Mouse (Mus musculus): ENCODE data around the gene Tgfbi.
A peak's percentile ranks its signal among the peaks of the same experiment; 100 is the strongest.

The Tgfbi gene

GRCm38 (mm10) chr13:56634139-56634615 is 24.9 kb downstream of the Tgfbi start:
- no peak for DNase-seq (ENCODE audit: low read depth in 2 of 2, low spot score in 2 of 2)

DNA sequence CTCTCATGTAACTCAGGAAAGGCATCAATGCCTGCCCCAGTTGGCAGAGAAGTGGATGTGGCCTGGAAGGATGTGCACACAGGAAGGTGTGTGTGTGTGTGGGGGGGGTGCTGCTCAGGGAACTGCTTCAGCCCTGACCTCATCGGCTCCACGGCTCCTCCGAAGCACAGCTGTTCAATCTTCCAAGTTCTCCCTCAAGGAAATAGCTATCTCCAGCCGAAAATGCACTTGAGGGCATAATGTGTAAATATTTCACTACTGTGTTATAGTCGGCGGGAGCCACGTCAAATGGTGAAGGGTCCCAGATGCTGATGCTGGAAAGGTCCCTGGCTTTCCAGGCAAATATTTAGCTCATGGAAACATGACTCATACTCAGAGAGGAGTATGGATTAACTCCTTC is 25.6 kb downstream of the Tgfbi start:
- DNase-seq (ENCODE audit: low read depth in 2 of 2, low spot score in 2 of 2) = no peak

DNA sequence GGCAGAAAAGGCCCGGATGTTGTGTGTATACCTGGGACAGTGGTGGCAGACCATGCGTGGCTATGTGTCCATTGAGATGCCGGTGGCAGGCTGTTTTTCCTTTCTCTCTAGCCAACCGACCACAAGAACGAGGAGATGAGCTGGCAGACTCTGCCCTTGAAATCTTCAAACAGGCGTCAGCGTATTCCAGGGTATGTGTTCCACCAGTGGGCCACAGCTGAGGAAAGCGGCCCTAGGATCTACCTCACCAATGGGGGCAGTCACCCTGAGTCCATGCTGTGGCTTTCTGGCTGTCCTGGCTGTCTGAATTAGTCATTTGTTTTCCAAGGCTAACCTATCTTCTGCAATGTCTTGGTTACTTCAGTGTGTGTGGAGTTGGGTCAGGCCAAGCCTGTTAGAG is 27.7 kb downstream of the Tgfbi start:
- no peak for DNase-seq (ENCODE audit: low read depth in 2 of 2, low spot score in 2 of 2)

DNA sequence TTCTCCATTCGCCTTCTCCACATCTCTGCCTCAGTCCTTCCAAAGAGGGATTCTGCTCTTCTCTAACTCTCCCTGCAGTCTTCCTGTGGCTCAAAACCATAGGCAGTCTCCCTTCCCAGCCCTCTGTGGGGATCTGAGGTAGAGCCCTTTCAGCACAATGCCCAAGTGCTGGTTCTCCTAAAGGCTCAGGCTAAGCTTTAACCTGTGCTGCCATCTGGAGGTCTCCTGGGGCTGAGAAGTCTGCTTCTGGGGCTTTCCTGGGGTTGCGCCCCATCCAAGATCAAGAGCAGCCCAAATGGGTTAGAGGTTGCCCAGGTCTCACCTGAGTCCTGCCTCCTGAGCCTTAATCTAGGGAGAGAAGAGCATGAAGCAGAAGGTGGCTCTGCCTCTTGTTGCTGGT is 32.4 kb downstream of the Tgfbi start:
- no peak for DNase-seq (ENCODE audit: low read depth in 2 of 2, low spot score in 2 of 2)

- no peak for DNase-seq (ENCODE audit: low read depth in 2 of 2, low spot score in 2 of 2)
Measured at GRCm38 (mm10) chr13:56644031-56644430, 34.7 kb downstream of the Tgfbi start.

- no peak for DNase-seq (ENCODE audit: low read depth in 2 of 2, low spot score in 2 of 2)
Measured at GRCm38 (mm10) chr13:56645744-56646143, 36.4 kb downstream of the Tgfbi start.

DNA sequence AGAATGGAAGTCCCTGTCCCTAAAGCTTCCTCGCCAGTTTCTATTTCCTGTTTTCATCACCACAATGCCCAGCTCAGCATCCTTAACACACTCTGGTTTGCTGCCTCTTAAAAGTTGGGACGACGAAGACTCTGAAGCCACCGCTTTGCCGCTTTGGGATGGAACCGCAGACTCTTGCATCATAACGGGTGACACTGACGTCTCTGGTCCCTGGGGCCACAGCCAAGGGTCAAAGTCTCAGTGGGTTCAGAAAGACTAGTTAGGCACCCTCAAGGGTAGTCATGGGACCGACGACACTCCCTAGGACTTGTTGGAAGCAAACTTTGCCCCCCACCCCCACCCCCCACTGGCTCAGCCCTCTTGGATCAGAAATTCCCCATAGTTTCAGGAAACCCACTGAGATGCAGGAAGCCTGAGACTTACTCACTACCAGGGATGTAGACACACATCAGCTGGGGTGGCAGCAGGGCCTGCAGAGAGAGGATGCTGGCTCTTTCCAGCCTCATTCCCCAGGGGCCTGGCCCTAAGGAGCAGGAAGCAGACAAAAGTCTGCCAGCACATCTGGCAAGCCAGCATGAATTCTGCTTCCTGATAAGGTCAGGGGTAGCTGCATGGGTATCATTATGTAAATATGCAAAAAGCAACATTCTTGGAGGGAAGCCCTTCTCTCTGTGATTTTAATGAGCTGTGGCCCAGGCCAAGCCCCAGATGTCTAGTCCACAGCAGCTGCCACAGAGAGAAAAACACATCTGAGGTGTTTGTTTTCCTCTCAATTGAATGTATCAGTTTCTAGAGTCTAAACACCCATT is 38.5 kb downstream of the Tgfbi start:
- DNase-seq (ENCODE audit: low read depth in 2 of 2, low spot score in 2 of 2) = no peak

- no peak for DNase-seq (ENCODE audit: low read depth in 2 of 2, low spot score in 2 of 2)
Measured at GRCm38 (mm10) chr13:56650020-56650419, 40.7 kb downstream of the Tgfbi start.

DNA sequence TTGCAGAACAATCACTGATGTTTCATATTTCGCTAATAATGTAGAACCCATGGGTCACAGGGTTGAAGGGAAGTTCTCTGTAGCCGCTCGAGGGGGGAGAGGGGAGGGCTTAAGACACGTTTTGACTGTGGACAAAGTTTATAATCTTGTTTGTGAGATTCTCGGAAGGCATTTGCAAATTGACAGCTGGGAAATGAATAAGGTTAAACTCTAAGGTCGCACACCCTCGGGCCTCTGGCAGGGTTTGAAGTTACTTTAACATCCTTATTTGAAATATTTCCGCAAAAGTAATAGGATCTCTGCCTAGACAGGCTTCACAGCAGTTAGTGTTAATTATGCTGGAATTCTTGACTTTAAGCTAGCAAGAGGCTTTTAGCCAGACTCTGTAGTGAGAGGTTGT is 43.1 kb downstream of the Tgfbi start:
- no peak for DNase-seq (ENCODE audit: low read depth in 2 of 2, low spot score in 2 of 2)

DNA sequence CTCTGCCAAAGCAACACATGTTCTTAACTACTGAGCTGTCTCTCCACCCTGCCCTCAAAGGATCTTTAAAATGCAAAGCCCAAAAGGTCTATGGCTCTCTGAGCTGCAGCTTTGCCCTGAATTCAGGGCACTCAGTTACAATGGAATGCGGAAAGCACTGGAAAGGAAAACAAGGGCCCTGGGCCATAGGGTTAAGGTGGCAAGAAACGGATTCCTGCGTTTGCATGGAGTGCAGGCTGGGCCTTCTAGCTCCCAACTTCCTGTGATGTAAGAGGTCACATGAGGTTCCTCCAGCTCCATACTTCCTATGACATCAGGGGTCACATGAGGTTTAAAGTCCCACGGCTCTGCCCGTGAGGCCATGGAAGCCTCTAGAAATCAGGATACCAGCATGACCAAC is 44.9 kb downstream of the Tgfbi start:
- no peak for DNase-seq (ENCODE audit: low read depth in 2 of 2, low spot score in 2 of 2)

DNA sequence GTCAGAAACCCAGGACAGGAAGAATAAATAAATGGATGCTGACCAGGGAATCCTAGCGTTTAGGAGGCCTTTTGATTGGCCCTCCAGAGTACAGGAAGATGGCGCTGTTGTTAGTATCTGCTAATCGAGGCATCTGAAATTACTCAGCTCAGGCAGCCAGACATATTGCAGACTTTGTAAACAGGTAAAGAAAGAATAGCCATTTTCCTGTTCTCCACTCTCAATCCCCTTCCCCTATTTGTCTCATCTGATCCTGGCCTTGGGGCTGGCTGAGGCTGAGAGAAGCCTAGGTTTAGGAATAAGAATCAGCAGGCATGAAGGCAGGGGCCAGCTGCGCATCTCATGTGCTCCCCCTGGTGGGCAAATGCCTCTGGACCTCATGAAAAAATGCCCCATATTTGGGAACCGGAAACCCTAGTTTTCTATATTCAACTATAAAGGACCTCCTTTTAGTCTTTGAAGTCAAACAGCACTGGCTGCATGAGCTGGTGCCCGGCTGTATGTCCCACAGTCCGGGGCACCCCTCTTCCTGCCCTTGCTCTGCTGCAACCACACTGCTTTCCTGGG is 48.7 kb downstream of the Tgfbi start:
- DNase-seq (ENCODE audit: low read depth in 2 of 2, low spot score in 2 of 2) = peak; percentile 59 to 77

DNA sequence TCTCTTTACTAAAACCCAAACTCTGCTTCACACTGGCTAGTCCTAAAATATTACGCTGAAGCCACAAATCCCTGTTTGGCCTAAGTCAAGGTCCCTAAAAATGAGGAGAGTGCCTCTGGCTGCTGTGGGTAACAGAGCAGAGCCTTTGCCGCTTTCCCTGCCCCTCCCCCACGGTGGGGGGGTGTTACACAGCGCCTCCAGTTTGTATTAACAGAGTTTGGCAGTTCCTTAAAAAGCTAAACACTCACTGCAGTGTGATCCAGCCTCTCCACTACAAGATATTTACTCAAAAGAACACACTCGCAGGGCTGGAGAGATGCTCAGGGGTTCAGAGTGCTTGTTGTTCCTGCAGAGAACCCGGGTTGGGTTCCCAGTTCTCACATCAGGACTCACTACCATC is 49.6 kb downstream of the Tgfbi start:
- DNase-seq (ENCODE audit: low read depth in 2 of 2, low spot score in 2 of 2) = no peak

DNA sequence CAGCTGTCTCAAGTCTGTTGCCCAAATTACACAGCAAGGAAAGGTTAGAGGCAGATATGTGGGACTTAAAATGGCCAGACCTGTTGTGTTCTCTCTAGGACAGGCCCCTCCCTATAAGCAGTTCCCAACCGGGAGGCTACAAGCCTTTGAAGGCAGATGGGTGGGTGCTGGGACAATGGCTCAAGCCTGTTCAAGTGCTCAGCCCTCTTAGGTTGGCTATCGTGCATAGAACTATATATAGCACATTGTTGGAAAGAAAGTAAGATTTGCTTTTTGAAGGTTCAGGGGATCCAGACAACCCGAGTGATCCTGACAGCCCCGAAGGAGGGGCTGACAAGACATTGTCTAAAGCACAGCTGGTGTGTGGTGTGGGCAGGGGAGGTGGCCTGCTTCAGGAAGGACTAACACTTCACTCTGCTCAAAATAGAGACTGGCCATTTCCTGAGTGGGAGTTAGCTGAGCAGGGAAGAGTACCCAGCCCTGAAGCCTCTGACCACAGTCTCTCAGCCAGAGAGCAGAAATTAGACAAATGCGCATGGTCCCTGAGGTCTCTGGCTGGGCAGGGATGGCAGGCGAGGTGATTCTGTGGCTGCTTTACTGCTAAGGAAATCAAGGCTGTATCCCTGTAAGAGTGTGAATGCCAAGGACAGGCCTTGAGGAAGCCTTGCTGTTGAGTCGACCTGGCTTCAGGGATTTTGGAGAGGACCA is 52.7 kb downstream of the Tgfbi start:
- no peak for DNase-seq (ENCODE audit: low read depth in 2 of 2, low spot score in 2 of 2)

DNA sequence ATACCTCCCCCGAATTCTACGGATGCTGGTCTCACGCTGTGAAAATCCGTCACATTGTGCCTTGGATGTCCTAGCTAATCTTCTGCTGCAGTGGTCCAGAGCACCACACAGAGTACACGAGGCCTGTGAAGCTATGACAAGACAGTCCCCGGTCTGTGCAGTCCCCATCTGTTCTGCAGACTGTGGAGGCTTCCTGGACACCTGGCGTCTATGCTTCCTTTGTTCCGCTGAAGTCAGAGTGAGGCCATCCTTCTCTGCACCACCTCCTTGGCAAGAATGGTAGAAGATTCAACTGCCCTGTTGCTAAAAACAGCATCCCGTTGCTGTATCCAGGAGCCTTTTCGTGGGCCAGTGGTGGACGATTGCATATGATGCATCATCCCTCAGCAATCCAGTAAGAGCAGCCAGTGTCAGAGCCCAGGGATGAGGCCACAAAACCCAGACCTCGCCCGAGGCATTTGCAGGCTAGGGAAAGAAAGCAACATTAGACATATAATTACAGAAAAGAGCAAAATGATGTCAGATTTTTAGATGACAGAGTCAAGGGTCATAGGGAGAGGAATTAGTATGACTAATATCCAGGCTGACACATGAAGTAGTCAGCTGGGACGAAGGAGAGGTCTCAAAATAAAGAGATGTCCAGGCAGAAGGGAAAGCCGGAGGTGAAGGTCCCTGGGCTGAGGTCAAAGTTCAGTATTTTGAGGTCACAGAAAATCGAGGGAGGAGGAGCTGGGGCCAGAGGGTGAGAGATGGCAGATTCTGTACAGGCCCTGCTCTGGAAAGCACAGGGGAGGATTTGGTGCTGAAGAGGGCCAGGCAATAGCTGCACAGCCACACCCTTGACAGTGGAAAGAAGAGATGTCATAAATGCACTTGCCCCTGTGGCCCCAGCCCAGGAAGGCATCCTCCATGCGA is 55.2 kb downstream of the Tgfbi start:
- no peak for DNase-seq (ENCODE audit: low read depth in 2 of 2, low spot score in 2 of 2)

GRCm38 (mm10) chr13:56671206-56671605 is 61.9 kb downstream of the Tgfbi start:
- DNase-seq (ENCODE audit: low read depth in 2 of 2, low spot score in 2 of 2) = no peak

- DNase-seq (ENCODE audit: low read depth in 2 of 2, low spot score in 2 of 2) = no peak
Measured at GRCm38 (mm10) chr13:56677731-56678130, 68.4 kb downstream of the Tgfbi start.

GRCm38 (mm10) chr13:56678188-56678787 is 69.0 kb downstream of the Tgfbi start:
- no peak for DNase-seq (ENCODE audit: low read depth in 2 of 2, low spot score in 2 of 2)

GRCm38 (mm10) chr13:56678826-56679504 is 69.6 kb downstream of the Tgfbi start:
- DNase-seq (ENCODE audit: low read depth in 2 of 2, low spot score in 2 of 2) = no peak

GRCm38 (mm10) chr13:56681924-56682323 is 72.6 kb downstream of the Tgfbi start:
- DNase-seq (ENCODE audit: low read depth in 2 of 2, low spot score in 2 of 2) = no peak

- DNase-seq (ENCODE audit: low read depth in 2 of 2, low spot score in 2 of 2) = peak; percentile 41 to 44
Measured at GRCm38 (mm10) chr13:56682326-56682725, 73.0 kb downstream of the Tgfbi start.
